Mouse (Mus musculus) C2C12 (cell line): ENCODE measurements around the gene Tbc1d22a.

ENCODE experiments used
- CEBPB ChIP-seq: IDR thresholded peaks from one replicate; pipeline ENCODE4 v1.6.1; 2011; ENCODE audit warnings: low read depth, mild to moderate bottlenecking, control low read depth, moderate library complexity
- CTCF ChIP-seq: IDR thresholded peaks from one replicate; pipeline ENCODE4 v1.5.1; 2011; ENCODE audit not compliant: control insufficient read depth, insufficient read depth, insufficient read length
- FOSL1 ChIP-seq: IDR thresholded peaks from one replicate; pipeline ENCODE4 v1.8.0; 2011; ENCODE audit warnings: mild to moderate bottlenecking, low read length; ENCODE audit not compliant: poor library complexity, insufficient read depth, severe bottlenecking
- MAX ChIP-seq: IDR thresholded peaks from one replicate; pipeline ENCODE4 v1.6.1; 2011; ENCODE audit warnings: mild to moderate bottlenecking, control low read depth
- MYOD1 ChIP-seq: IDR thresholded peaks from one replicate; pipeline ENCODE4 v1.6.1; 2011; ENCODE audit warnings: low read depth; ENCODE audit not compliant: control insufficient read depth, insufficient read length
- USF1 ChIP-seq: IDR thresholded peaks from one replicate; pipeline ENCODE4 v1.6.1; 2011; ENCODE audit warnings: low read depth, mild to moderate bottlenecking, control low read depth, moderate library complexity

DNA sequence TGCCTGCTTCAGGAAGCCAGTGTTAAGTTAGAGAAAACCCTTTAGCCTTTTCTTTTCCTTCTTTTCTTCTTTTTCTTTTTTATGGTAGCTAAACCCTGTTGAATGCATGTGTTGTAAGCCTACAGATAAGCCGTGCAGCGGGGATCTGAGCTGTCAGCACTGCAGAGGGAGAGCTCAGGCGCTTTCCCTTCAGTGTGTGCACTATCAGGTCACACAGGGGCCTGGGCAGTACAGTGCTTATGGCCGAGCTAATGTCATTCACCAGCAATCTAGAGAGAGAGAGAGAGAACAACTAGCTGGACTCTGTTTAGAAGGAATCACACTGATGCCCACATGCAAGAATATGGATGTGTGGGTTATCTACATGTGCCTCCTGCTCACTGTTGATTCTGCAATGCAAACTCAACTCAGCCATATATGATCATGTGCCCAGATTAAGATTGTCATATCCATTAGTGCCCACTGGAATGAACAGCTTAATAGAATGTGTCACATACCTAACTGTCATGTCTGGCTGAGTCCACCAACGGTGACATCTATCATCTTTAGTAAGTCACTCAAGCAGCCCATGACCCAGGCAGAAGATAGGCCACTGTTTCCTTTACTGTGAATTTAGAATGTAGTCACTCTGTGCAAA lies 212.2 kb downstream of the Tbc1d22a start:
- TF ChIP-seq CTCF (no peak), MYOD1 (no peak), MAX (no peak), USF1 (no peak), FOSL1 (no peak), CEBPB (no peak)
